Comparison of ENCODE assay signal across 18 mouse cellular contexts in the genomic region with DNA sequence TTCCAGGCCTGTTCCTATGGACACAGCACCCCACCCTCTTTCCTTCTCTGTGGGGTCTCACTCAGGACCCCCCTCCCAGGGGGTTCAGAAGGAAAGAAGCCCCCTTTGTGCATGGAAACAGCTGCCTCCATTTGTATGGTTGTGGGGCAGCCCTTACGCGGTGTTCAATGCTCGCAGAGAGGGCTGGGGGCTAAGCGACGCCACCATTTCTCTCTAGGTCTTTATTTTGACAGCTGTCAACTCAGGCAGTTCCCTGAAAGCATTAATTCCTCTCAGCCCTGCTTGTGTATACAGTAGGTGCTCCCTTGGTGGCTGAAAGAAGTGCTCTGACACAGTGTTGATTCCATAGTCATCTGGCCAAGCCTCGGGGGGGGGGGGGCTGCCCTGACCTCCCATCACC. TPM values are rescaled to one million over a fixed set of nuclear protein-coding genes. Genes with fewer than 3 reads are reported as not detected.
"Had no signal": no experiment of that assay in that cellular context is flagged by ENCODE, and none has a peak within 500 bp of the region (broad histone marks: within the 10 kb centered on the region; RNA-seq: fewer than 3 reads in every experiment).

No protein-coding gene starts in this region.

- H3K4me2 ChIP-seq: kidney, embryonic 15.5 days; limb, embryonic 12.5 days; liver, embryonic 13.5 days; lung, embryonic 15.5 days; midbrain, embryonic 12.5 days; neural tube, embryonic 12.5 days; stomach, embryonic 15.5 days had no signal

- H3K4me1 ChIP-seq: liver, embryonic 13.5 days; lung, embryonic 15.5 days; megakaryocyte, embryonic 14.5 days had no signal

- H3K9me3 ChIP-seq: kidney, embryonic 15.5 days; limb, embryonic 12.5 days; liver, embryonic 13.5 days; lung, embryonic 15.5 days; megakaryocyte, embryonic 14.5 days; midbrain, embryonic 12.5 days; neural tube, embryonic 12.5 days; stomach, embryonic 15.5 days had no signal

- H3K27ac ChIP-seq: kidney, embryonic 15.5 days; limb, embryonic 12.5 days; liver, embryonic 13.5 days; lung, embryonic 15.5 days; macrophage; midbrain, embryonic 12.5 days; neural tube, embryonic 12.5 days; stomach, embryonic 15.5 days had no signal

- DNase-seq: kidney, adult 2 months; kidney, postnatal 25 days; layer of hippocampus, adult 9-11 months; liver; liver, embryonic 13.5 days; liver, postnatal 0 days; lung, postnatal 14 days; retina, postnatal 1 day; right cerebral cortex, postnatal 14 days; thymus, postnatal 4 days had no signal

- H3K27me3 ChIP-seq: kidney, embryonic 15.5 days; lung, embryonic 15.5 days; neural tube, embryonic 12.5 days; stomach, embryonic 15.5 days had no signal

- H3K36me3 ChIP-seq: kidney, embryonic 15.5 days; limb, embryonic 12.5 days; liver, embryonic 13.5 days; lung, embryonic 15.5 days; midbrain, embryonic 12.5 days; neural tube, embryonic 12.5 days; stomach, embryonic 15.5 days had no signal

- ATAC-seq: liver, postnatal 0 days had no signal

- H3K9ac ChIP-seq: kidney, embryonic 15.5 days; liver, embryonic 13.5 days; liver, postnatal 0 days; lung, embryonic 15.5 days; midbrain, embryonic 12.5 days; neural tube, embryonic 12.5 days; stomach, embryonic 15.5 days had no signal

- H3K4me3 ChIP-seq: kidney, embryonic 15.5 days; limb, embryonic 12.5 days; liver, embryonic 13.5 days; lung, embryonic 15.5 days; megakaryocyte, embryonic 14.5 days; midbrain, embryonic 12.5 days; neural tube, embryonic 12.5 days; stomach, embryonic 15.5 days had no signal

RNA-seq across cellular contexts. Expression of a gene that starts 15.0 kb away (rescaled TPM):
- polyA plus RNA-seq: kidney, adult 2 months; liver, embryonic 13.5 days; liver, postnatal 0 days; macrophage had no signal

RNA-seq across cellular contexts. Expression of a gene that starts 40.1 kb away (rescaled TPM):
- polyA plus RNA-seq: liver, postnatal 0 days; macrophage had no signal
